Mouse (Mus musculus) heart, adult 18-20 months (tissue): ENCODE results near the gene Rnf214. TPM values are rescaled to one million over a fixed set of nuclear protein-coding genes. Genes with fewer than 3 reads are reported as not detected.

Experiments
- DNase-seq, 2 experiments: peaks; one replicate each; pipeline ENCODE4 v3.0.0; 2021 to 2022; ENCODE audit warnings: mixed read lengths in 1 of 2
- total RNA-seq, 2 experiments: library from RNA; stranded (reverse); gene quantifications; 2 replicates each; pipeline ENCODE4 v1.2.3; 2021

The Rnf214 gene
- total RNA-seq, 2 experiments from 2014 or later: 31.7 to 35.2 TPM

- no peak for DNase-seq
Observed at GRCm38 (mm10) chr9:45935628-45936210, 29.0 kb upstream of the Rnf214 start, which contains the start of gene Tagln. Gene Tagln (minus strand): TSS chr9:45936058.

GRCm38 (mm10) chr9:45932571-45933415 lies 26.1 kb upstream of the Rnf214 start:
- no peak for DNase-seq

GRCm38 (mm10) chr9:45931958-45932357 lies 25.2 kb upstream of the Rnf214 start:
- DNase-seq: peak in 1 of 2 experiments; percentile 39

- DNase-seq: no peak
Observed at GRCm38 (mm10) chr9:45929285-45929684, 22.6 kb upstream of the Rnf214 start.

GRCm38 (mm10) chr9:45919895-45920294 lies 13.2 kb upstream of the Rnf214 start:
- no peak for DNase-seq

GRCm38 (mm10) chr9:45917041-45917934 lies 10.6 kb upstream of the Rnf214 start:
- DNase-seq: peak; percentile 64 to 77

GRCm38 (mm10) chr9:45915659-45916058 lies 8.9 kb upstream of the Rnf214 start:
- no peak for DNase-seq

GRCm38 (mm10) chr9:45911673-45912072 lies 5.0 kb upstream of the Rnf214 start:
- DNase-seq: peak; percentile 41 to 79

GRCm38 (mm10) chr9:45910995-45911394 lies 4.3 kb upstream of the Rnf214 start:
- no peak for DNase-seq

GRCm38 (mm10) chr9:45907078-45907428 lies 342 bp upstream of the Rnf214 start:
- DNase-seq: no peak

- DNase-seq: peak in 1 of 2 experiments; percentile 39
Observed at GRCm38 (mm10) chr9:45905811-45906237, 887 bp downstream of the Rnf214 start.

GRCm38 (mm10) chr9:45905196-45905595 lies 1.5 kb downstream of the Rnf214 start:
- DNase-seq: no peak

GRCm38 (mm10) chr9:45893681-45894080 lies 13.0 kb downstream of the Rnf214 start:
- DNase-seq: no peak

- DNase-seq: peak; percentile 43 to 67
Observed at GRCm38 (mm10) chr9:45877928-45878327, 28.8 kb downstream of the Rnf214 start.

GRCm38 (mm10) chr9:45870265-45870664 lies 36.4 kb downstream of the Rnf214 start:
- no peak for DNase-seq

- no peak for DNase-seq
Observed at GRCm38 (mm10) chr9:45869181-45869580, 37.5 kb downstream of the Rnf214 start.

- DNase-seq: no peak
Observed at GRCm38 (mm10) chr9:45861813-45862212, 44.9 kb downstream of the Rnf214 start.

GRCm38 (mm10) chr9:45859364-45859763 lies 47.3 kb downstream of the Rnf214 start:
- DNase-seq: no peak

- no peak for DNase-seq
Observed at GRCm38 (mm10) chr9:45854136-45854535, 52.6 kb downstream of the Rnf214 start.

GRCm38 (mm10) chr9:45853695-45854094 lies 53.0 kb downstream of the Rnf214 start:
- no peak for DNase-seq

- DNase-seq: no peak
Observed at GRCm38 (mm10) chr9:45851776-45852175, 54.9 kb downstream of the Rnf214 start.

GRCm38 (mm10) chr9:45851330-45851729 lies 55.4 kb downstream of the Rnf214 start:
- DNase-seq: no peak
